Mouse (Mus musculus) thymus, postnatal 4 days (tissue): ENCODE measurements around the gene Taf8.
A peak's percentile ranks its signal among the peaks of the same experiment; 100 is the strongest.

ENCODE experiments used
- DNase-seq: peaks from one replicate; pipeline ENCODE4 v3.0.0; 2021

Taf8 gene

DNA sequence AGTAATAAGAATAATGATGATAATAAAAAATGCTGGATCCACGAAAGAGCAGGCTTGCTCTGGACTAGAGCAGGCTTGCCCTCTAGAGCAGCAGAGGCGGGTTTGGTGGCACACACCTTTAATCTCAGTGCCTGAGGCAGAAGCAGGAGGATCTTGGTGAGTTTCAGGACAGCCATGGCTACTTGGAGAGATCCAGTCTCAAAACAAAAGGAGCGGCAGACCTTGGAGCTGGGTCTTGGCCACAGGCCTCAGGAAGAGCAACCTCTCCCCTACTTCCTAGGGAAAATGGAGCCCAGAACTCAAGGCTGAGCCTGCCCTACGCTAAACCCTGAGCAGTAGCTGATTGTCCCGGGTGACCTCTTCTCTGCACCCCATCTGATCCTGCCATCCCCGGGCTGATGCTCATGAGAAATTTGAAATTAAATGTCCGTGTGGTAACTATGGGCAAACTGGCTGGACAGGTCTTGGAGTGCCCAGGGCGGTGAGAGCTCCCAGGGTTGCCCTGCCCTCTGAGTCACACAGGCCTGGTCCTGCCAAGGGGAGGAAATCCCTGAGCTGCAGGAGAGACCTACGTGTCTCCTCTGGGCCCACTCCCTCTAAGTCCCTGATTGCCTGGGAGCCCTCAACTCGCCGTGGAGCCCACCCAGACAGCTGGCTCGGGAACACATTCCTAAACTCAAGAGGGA is 51.1 kb downstream of the Taf8 start:
- no peak for DNase-seq

DNA sequence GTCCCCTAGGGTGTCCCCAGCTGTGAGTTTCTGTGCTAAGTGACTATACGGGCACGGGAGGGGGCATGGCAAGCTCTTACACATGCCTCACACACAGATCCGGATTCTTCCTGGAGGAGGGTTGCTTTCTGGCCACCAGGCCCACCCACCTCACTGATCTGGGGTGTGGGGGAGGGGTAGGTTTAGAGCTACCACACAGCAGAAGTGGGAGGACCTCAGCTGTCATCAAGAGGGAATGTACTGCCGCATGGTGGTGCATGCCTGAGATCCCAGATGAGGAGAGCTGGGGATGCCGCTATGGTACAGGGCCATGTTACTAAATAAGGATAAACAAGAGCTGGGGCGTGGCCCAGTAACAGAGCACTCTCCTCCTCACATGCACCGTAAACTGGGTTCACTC is 51.9 kb downstream of the Taf8 start:
- no peak for DNase-seq

DNA sequence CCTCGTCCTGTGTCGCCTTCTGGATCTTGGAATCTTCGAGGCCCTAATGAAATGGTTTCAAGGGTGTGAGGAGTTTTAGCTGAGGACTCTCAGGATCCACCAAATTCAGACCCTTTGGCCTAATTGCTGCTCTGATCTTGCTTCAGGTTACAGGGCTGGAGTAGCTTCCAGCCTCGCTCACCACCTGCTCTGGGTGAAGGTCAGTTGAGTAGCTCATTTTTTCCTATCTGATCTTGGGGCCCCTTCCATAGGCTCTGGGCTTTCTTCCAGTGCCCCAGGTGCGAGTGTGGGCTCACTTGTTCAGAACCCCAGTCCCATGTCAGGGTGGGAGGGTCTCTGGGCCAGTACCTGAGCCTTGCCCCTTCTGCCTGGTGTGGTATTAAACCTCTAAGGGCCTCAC is 52.7 kb downstream of the Taf8 start:
- no peak for DNase-seq

DNA sequence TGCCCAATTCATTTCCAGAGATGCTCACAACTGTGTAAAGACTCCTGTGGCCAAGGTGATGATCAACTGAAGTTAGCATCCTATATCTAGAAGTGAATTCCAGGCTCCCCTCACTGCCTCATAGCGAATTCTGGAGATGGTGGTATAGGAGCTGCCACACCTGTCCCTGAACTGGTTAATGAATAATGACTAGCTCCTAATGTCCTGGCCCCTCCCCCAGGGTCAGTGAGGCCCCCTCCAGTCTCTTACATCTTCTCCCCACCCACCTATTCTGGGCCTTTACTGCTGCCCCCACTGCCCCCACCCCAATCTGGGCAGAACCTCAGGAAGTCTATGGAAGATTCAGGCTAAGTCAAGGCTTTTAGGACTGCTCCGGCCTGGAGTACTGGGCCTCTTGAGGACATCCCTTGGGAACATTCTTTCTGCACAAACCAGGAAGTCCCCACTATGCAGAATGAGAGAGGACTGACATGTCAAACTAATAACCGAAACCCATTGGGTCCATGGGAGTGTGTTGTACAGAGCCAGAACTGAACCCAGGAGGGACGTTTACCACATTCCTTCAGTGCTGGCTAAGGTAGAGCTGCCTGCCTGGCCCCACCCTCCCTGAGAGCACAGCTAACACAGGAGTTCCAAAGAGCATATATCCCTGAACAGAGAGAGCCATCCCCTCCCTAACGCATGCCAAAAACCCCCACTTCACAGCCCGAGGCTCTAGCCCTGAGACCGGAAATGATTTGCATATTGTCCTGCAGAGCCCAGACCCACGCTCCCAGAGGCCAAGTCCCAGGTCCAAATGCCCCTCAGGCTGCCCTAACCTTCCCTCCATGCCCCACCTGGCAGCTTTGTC is 53.3 kb downstream of the Taf8 start:
- DNase-seq, result no peak

DNA sequence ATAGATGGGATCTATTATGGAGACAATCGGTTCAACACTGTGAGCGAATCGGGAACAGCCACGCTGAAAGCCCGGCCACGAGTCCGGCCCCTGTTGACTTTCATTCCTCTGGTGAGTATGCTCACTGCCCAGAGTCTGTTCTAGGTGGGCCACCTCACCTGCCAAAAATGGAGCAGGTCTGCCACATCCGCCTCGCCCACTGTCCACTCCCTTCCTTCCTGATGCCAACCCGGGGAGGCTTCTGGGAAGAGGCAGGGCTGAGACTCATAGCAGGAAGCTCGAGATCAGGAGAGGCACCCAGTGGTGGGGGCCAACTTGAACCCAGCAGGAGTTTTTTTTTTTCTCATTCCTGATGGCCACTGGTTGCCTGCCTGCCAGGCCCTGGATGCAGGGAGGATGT is 55.5 kb downstream of the Taf8 start:
- DNase-seq, result no peak

DNA sequence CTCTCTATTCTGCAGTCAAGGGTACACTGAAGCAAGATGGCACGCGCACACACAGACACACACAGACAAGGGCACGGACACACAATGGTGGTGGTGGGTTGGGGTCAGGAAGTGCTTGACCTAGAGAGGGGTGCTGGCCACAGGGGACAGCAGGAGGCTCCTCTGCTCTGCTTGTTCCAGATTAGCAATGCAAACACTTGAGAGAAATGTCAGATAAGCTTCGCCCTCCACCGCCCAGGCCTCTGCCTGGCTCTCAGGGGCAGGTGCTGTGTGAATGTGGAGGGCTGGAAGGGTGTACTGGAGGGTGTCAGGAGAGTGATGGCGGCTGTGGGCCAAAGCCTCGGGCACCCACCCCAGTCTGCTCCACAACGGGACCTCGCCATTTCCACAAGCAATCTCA is 56.1 kb downstream of the Taf8 start:
- DNase-seq, result no peak

DNA sequence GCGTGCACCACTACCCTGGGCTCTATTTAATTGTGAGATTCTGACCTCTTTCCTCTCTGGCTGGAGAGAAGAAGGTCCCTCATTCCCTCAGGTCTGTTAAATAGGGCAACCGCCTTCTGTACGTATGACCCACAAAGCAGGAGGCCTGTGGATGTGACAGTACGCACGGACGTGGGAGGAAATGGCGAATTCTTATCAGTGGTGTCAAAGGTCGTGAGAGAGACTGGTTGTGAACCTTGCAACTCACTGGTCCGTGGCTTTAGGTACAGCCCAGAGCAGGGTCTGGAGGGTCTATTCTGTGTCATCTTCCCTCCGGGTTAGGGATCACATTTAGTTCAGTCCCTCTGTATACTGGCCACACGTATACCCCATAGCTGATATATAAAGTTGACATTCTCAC is 56.6 kb downstream of the Taf8 start:
- no peak for DNase-seq

DNA sequence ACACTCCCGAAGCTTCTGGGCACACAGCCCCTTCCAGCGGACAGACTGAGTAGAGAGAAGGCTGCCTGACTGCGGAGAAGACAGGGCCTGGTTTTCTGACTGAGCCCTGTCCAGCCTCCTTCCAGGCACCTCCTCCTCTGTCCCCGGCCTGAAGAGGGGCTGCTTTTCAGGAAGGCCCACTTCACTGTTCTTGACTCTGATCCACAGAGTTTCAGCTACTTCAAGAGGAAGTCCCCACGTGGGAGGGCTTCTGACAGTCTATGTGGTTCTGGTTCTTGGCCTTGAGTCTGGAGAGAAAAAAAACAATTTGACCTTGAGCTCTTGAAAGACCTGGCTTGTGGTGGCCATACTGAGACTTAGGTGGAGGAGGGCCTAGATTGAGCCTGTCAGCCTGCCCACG is 58.0 kb downstream of the Taf8 start:
- no peak for DNase-seq

DNA sequence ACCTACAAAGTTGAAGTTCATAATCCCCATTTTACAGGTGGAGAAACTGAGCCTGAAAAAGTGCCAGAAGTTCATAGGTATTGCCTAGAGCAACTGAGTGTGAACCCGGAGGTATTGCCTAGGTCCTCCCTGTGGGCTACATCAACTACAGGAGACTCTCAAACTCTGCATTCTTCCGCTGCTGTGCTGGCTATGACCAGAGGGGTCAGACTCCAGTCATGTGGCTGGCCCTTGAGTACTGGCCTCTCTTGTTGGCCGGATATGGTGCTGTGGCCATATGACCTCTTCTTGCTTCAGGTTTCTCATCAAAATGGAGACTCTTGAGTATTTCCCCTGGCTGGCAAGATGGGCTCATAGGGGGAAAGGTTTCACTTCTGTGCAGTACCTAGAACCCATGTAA is 59.8 kb downstream of the Taf8 start:
- DNase-seq, result no peak

DNA sequence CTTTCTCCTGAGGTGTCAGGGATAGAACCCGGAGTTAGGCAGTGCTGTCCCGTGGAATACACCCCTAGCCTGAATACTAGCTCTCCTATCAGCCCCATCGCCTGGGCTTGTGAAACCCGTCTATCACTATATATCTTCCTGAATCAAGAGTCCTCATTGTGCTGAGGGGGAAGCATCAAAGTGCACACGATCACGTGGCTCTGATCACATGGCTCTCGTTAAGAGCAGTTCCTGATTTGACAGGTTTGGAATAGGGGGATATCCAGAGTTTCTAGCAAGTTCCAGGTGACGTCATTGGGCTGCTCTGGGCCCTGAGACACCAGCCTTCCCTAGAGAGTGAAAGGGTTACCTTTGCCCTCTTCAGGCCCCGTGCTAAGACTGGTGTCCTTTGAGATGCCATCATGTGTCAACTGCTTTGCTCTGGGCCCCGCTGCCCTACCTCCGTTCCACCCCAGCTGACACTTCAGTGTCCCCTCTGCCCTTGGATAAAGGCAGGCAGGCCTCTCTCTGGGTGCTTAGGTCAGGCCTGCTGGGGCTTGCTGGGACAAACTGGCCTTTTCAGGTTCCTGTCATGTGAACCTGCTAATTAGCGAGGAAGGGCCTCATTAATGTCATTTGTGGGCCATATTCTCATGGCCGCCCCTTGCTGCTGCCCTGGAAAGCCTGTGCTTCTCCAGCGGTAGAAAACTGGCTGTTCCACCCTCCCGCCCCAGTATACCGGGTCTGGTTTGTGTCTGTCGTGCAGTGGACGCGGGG is 60.6 kb downstream of the Taf8 start:
- no peak for DNase-seq

DNA sequence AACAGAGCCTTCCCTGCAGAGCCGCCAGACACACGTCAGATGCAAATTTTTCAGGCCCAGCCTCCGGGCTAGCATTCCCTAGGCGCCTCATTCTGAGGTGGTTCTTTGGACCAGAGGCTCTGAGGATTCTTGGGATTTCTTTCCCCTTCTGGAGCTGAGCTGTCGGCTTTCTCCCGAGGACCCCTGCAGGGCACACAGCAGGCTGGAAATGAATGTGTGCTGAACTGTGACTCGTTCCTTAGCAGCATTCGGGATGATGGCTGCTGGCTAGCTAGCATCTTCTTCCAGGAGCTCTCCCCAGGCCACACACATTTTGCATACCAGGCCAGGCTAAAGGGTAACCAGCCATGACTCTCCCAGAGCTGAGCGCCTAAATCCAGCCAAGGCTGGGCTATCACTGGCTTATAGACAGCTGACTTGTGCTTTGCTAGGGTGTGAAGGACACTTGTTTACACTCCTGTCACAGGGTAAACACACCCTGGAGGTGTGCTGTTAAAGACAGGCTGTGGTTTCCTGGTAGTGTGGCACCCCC is 61.7 kb downstream of the Taf8 start:
- no peak for DNase-seq

DNA sequence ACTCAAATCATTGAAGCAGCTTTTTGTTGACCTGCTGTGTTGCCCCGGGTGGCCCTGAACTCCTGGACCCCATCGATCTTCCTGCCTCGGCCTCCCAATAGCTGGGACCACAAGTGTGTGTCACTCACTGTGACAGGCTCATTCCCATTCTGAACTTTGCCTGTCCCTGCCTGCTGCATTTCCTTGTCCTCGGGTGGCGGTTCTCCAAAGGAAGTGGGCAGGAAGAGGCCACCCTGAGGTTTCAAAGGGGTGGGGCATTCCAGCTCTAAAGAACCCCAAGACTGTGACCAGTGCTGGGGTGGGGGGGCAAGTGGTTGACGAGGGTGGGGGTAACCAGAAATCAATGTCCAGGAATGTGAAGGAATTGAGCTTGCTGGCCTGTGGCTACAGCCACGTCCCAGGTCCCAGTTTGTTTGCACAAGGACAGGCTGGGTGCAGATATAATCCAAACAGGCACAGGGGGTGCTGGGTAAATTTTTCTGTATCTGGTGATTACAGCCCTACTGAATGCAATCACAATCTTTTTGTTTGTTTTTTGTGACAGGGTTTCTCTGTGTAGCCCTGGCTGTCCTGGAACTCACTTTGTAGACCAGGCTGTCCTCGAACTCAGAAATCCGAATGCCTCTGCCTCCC is 62.6 kb downstream of the Taf8 start:
- DNase-seq, result no peak

DNA sequence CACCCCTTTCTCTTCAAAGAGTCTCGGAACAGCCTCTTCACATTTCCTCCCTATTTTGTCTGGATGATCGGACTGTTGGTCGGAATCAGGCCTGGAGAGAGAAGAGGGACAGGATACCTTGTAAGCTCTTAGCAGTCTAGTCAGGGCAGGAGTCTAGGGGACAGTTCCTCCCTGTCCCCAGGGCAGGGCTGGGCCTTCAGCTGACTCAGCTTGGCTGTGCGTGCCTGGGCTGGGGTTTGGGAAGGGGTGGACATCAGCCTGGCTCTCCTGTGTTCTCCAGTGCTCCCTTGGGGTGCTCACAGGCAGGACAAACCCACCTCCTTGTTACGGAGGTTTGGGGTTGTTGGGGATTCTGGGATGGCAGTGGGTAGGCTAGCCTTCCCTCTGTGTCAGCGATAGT is 63.5 kb downstream of the Taf8 start:
- no peak for DNase-seq

DNA sequence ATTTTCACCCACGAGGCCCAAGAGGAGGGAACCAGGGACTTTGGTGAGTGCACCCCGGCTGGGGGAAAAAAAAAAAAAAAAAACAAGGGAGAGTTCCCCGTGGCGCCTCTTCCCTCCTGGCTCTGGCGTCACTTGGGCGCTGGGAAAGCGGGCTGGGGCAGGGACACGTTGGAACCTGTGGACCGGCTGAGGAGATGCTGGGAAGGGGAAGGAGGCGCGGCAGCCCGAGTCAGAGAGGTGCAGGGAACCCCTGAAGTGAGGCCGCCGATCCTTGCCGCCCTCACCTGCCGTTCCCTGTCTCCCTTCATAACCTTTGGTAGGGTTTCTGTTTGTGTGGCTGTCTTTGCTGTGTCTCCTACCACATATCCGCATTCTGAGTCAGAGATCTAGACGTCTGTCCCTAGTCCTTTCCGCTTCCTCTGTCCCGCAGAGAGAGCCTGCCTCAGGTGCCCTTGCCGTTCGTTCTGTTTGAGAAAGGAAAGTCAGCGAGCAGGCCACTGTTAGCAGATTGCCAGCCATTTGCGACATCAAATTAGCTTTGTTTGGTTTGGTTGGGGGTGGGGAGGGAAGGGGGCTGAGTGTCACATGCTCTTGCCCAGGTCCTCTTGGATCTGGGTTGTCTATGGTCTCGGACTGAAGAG is 65.1 kb downstream of the Taf8 start, which contains the start of gene 1700001C19Rik:
Gene 1700001C19Rik, minus strand, starts transcription at position 470 of the 641 bp plus-strand sequence.
- peak; percentile 41 for DNase-seq

DNA sequence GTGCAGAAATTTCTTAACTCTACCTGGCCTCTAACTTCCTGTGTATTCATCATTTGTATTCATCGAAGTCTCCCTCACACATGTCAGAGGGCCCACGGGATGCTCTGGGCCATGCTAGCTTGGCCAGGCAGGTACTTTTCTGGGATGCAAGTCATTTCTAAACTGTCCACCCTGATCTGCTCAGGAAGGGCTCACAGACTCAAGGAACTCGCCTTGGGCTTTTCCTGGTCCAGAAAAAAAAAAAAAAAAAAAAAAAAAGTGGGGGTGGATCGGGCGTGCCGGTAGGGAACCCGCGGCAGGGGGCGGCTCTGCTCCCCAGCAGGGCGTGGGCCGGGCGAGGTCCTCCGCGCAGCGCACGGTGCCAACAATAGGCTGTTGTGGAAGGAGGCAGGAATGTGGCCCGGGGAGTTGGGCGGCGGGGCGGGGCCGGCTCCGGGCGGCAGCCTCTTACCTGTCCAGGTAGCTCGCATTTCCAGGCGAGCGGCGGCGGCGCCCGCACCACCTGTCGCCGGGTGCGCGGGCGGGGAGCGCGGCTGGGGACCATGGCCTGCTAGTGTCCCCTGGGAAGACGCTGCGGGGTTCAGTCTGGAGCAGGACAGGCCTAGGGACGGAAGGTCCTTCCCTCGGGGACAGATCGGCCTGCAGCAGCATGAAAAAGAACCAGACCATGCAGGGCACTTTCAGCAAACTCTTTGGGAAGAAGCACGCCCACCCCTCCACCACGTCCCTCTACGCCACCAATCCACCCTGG is 65.8 kb downstream of the Taf8 start, which contains the start of gene AI661453:
Gene AI661453, plus strand, starts transcription at position 460 of the 751 bp plus-strand sequence.
- DNase-seq, result peak; percentile 55
